8 mouse cellular contexts compared by ENCODE assay signal in the genomic region with DNA sequence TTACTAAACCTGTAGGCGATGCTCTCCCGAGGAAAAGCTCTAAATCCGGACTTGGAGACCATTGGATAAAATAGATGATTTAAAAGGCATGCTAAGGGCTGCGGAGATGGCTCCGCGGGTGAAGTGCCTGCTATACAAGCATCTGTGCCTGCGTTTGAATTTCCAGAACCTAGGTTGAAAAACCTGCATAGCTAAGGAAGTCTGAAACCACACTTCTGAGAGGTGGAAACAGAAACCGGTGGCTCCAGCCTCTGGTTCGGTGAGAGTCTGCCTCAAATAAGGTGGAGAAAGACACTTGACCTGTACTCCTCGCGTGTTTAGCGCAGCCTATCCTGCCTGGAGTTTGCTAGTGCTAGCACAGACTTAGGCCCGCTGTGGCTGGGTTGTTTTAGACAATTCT. TPM values are rescaled to one million over a fixed set of nuclear protein-coding genes. Genes with fewer than 3 reads are reported as not detected.
DNase-seq lines count a peak whose midpoint lies in the region; ATAC-seq and TF ChIP-seq lines count a peak whose summit lies in the region.

No protein-coding gene starts in this region.

- DNase-seq in cerebellum, adult 9-10 months = no peak
- DNase-seq in cerebellum, postnatal 36 days = peak; percentile 16 to 45
- no peak for DNase-seq in hindbrain, embryonic 10.5 days (ENCODE audit: low spot score)
- peak; percentile 27 to 33 for DNase-seq in left cerebral cortex, postnatal 25 days (ENCODE audit: low spot score in 2 of 2)
- DNase-seq in midbrain, embryonic 11.5 days (ENCODE audit: low spot score, missing footprints) = peak; percentile 88
- DNase-seq in thymus, postnatal 14 days = peak; percentile 18

- TF ChIP-seq EP300 in ES-Bruce4 (IDR thresholded peaks at IDR 0.05; ENCODE audit: insufficient read depth, low read depth, low read length) = no peak

- peak overlapping the region; percentile 98 for H3K4me3 ChIP-seq in ES-Bruce4 (ENCODE audit: low read depth, low read length)
- H3K4me3 ChIP-seq in hindbrain, embryonic 10.5 days = peak overlapping the region; percentile 80
- peak overlapping the region; percentile 84 for H3K4me3 ChIP-seq in midbrain, embryonic 11.5 days (ENCODE audit: low read depth, low read length)

- H3K9me3 ChIP-seq in ES-Bruce4 (replicated peaks; ENCODE audit: control insufficient read depth, insufficient read depth, low read length, poor library complexity, severe bottlenecking) = no peaks in the 10 kb centered on the region
- no peaks in the 10 kb centered on the region for H3K9me3 ChIP-seq in hindbrain, embryonic 10.5 days
- no peaks in the 10 kb centered on the region for H3K9me3 ChIP-seq in midbrain, embryonic 11.5 days (ENCODE audit: control insufficient read depth, low read length)

- intact Hi-C loops in left cerebral cortex, postnatal 25 days (cut with DNase I) = loop anchor here (1.0 to 2.0 kb wide), 2 partner anchors 65 to 72 kb away; a partner anchor contains a TSS

- H3K27me3 ChIP-seq in ES-Bruce4 (ENCODE audit: control insufficient read depth, insufficient read depth, low read length, poor library complexity, severe bottlenecking) = no peaks in the 10 kb centered on the region
- H3K27me3 ChIP-seq in hindbrain, embryonic 10.5 days (ENCODE audit: insufficient read depth, poor library complexity, severe bottlenecking) = no peaks in the 10 kb centered on the region
- H3K27me3 ChIP-seq in midbrain, embryonic 11.5 days (ENCODE audit: control insufficient read depth, insufficient read depth, low read length) = no peaks in the 10 kb centered on the region

- H3K4me1 ChIP-seq in ES-Bruce4 (ENCODE audit: control insufficient read depth, insufficient read depth, low read length) = no peaks in the 10 kb centered on the region
- peaks cover 26% of the 10 kb centered on the region for H3K4me1 ChIP-seq in hindbrain, embryonic 10.5 days (replicated peaks)
- peaks cover 14% of the 10 kb centered on the region for H3K4me1 ChIP-seq in midbrain, embryonic 11.5 days (ENCODE audit: control insufficient read depth, insufficient read depth, low read length)

- H3K27ac ChIP-seq in ES-Bruce4 (ENCODE audit: insufficient read depth, low read length) = no peak overlapping the region
- peak overlapping the region; percentile 94 for H3K27ac ChIP-seq in hindbrain, embryonic 10.5 days
- no peak overlapping the region for H3K27ac ChIP-seq in midbrain, embryonic 11.5 days (ENCODE audit: low read depth, low read length)

- H3K9ac ChIP-seq in ES-Bruce4 (ENCODE audit: low read depth, poor library complexity, severe bottlenecking) = peak overlapping the region; percentile 80
- peak overlapping the region; percentile 91 for H3K9ac ChIP-seq in midbrain, embryonic 11.5 days (ENCODE audit: low read length)

- no peak for TF ChIP-seq POLR2A in ES-Bruce4 (IDR thresholded peaks at IDR 0.05; ENCODE audit: insufficient read depth, low read length)

- H3K4me2 ChIP-seq in midbrain, embryonic 11.5 days = peak overlapping the region; percentile 96

- WGBS in hindbrain, embryonic 10.5 days = 4% methylated on average over 13 of the region's 13 CpGs
- 3% methylated on average over 13 of the region's 13 CpGs for WGBS in midbrain, embryonic 11.5 days

- peaks cover 2% of the 10 kb centered on the region for H3K36me3 ChIP-seq in ES-Bruce4 (ENCODE audit: control insufficient read depth, insufficient read depth, low read length, poor library complexity, severe bottlenecking)
- H3K36me3 ChIP-seq in hindbrain, embryonic 10.5 days = peaks cover 13% of the 10 kb centered on the region; the same call in 1 of the 2 replicates
- H3K36me3 ChIP-seq in midbrain, embryonic 11.5 days (ENCODE audit: control insufficient read depth, insufficient read depth, low read length) = no peaks in the 10 kb centered on the region

- TF ChIP-seq CTCF in ES-Bruce4 (IDR thresholded peaks at IDR 0.05; ENCODE audit: low read depth, low read length) = no peak

- peak; percentile 43; the same call in 1 of the 2 replicates for ATAC-seq in cerebellum, adult (ENCODE audit: insufficient number of reproducible peaks, low FRiP score, low TSS enrichment)
- peak; percentile 14; the same call in 1 of the 2 replicates for ATAC-seq in midbrain, embryonic 11.5 days (ENCODE audit: low FRiP score)

RNA-seq across cellular contexts. Expression of a gene that starts 0.5 kb away (rescaled TPM):
- 61.7 and 71.0 TPM in 2 replicates for polyA plus RNA-seq in ES-Bruce4 (2011; ENCODE audit: insufficient read depth, insufficient read length, low read depth, missing spikeins)
- polyA plus RNA-seq in hindbrain, embryonic 10.5 days (2016; fragmentation: Nextera tagmentation; extraction: Ambion mirVana) = 67.2 and 69.8 TPM in 2 replicates
- 10 to 100 TPM; 27.5 to 32.4 TPM for total RNA-seq in left cerebral cortex, postnatal 25 days (2021)
- polyA plus RNA-seq in midbrain, embryonic 11.5 days (2014; fragmentation: Nextera tagmentation; extraction: Ambion mirVana) = 77.3 and 84.5 TPM in 2 replicates

RNA-seq across cellular contexts. Expression of a gene that starts 0.6 kb away (rescaled TPM):
- polyA plus RNA-seq in ES-Bruce4 (2011; ENCODE audit: insufficient read depth, insufficient read length, low read depth, missing spikeins) = 131 and 138 TPM in 2 replicates
- 82.1 and 95.5 TPM in 2 replicates for polyA plus RNA-seq in hindbrain, embryonic 10.5 days (2016; fragmentation: Nextera tagmentation; extraction: Ambion mirVana)
- 10 to 100 TPM; 38.5 TPM for total RNA-seq in left cerebral cortex, postnatal 25 days (2021)
- 127 and 135 TPM in 2 replicates for polyA plus RNA-seq in midbrain, embryonic 11.5 days (2014; fragmentation: Nextera tagmentation; extraction: Ambion mirVana)

Comparison
In these comparisons a context has a peak if more than half of its experiments do, and no peak if none do; other contexts are left out.
1. DNase-seq: peak in cerebellum, postnatal 36 days (2 of 2), left cerebral cortex, postnatal 25 days (2 of 2), midbrain, embryonic 11.5 days (single experiment) and thymus, postnatal 14 days (single experiment); none in cerebellum, adult 9-10 months (single experiment) and hindbrain, embryonic 10.5 days (single experiment).
2. Peak in every context shown above with its lines, with median percentiles within 50 percentile points of each other: H3K4me3 ChIP-seq.